Mouse (Mus musculus) retina, postnatal 1 day (tissue): ENCODE measurements at regions not wholly inside any gene's neighbourhood (a gene's known extent, or its start where the extent isn't known, plus 50 kb on each side); places are given as distances from the start of the nearest gene placed in this dataset.
"Not testable (repeated sequence)": the region's sequence is repeated elsewhere in the genome, so short reads cannot be mapped to it uniquely, and the experiment has no call there.

ENCODE experiments used
- DNase-seq: peaks from one replicate; pipeline ENCODE4 v3.0.0-alpha.2; 2012

DNA sequence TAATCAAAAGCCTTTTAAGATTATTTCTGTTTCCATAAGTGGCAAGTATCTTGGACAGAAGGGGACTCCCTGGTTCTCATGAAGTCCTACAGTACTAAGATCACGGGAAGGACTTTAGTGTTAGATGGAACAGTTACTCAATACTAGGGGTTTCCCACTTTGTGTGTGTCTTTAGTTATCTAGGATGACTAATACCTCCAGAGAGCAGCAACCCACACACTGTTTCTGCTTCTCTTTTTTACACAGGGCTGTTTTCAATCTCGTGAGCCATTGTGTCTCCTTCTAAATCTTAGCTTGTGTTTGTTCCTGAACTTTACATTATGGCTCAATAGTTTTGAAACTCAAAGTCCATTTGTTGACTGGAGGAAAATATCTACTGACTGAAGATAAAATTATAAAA is 496.5 kb upstream of the Impg1 start:
- DNase-seq: no peak

DNA sequence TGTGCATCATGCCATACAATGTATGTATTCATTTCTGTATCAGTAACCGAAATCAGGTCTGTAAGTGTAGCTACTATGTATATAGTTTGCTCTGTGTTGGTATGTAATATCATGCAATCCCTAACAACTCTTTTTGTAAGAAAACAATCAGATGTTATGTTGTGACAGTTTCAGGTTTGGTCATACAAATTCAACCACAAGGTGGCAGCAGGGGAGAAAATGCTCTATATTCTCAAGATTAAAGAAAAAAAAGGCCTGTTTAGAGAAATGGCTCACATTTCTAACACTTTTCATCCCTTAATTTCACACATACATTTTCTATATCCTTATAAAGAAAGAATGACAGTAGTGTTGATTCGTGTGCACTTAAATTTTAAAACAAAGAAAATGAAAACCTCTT is 477.7 kb upstream of the Impg1 start:
- DNase-seq: peak; percentile 26

- DNase-seq: no peak
Measured at GRCm38 (mm10) chr9:80941424-80941823, 476.1 kb upstream of the Impg1 start.

- peak; percentile 12 for DNase-seq
Measured at GRCm38 (mm10) chr9:80938238-80938637, 473.0 kb upstream of the Impg1 start.

GRCm38 (mm10) chr9:80930628-80931027 is 465.3 kb upstream of the Impg1 start:
- peak; percentile 3 for DNase-seq

DNA sequence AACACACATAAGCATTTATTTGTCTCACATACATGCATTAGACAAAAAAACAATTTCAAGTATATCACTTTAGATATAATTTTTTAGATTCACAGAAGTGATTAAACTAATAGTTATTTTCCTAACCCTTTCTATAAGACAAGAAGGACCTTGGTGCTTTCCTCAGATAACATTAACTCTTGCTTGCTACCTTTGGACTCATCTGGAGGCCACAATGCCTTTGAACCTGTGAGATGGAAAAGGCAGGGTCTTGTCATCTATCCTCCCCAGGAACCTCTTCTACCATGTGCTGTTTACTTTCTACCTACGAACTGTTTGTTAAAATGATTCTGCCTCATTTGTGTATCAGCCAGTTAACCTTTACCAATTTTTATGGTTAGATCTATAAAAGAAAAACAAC is 455.0 kb upstream of the Impg1 start:
- no peak for DNase-seq

DNA sequence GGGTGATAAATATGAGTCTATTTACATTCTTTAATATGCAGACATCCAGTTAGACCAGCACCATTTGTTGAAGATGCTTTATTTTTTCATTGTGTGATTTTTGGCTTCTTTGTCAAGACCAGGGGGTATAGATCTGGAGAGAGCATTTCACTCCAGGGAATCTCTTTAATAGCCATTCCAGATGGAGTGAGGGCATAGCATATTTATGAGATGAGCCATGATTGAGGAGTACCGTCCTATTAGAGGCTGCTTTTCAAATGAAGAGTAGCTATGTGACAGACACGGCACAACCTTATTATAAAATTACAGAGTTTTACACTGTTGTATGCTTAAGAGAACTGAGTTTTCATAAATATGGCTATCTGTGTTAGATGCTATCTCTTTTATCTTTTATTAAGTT is 448.6 kb upstream of the Impg1 start:
- DNase-seq: no peak

- DNase-seq: no peak
Measured at GRCm38 (mm10) chr9:80912177-80912576, 446.9 kb upstream of the Impg1 start.

GRCm38 (mm10) chr9:80866807-80867206 is 401.5 kb upstream of the Impg1 start:
- DNase-seq: no peak

GRCm38 (mm10) chr9:80858998-80859397 is 393.7 kb upstream of the Impg1 start:
- no peak for DNase-seq

DNA sequence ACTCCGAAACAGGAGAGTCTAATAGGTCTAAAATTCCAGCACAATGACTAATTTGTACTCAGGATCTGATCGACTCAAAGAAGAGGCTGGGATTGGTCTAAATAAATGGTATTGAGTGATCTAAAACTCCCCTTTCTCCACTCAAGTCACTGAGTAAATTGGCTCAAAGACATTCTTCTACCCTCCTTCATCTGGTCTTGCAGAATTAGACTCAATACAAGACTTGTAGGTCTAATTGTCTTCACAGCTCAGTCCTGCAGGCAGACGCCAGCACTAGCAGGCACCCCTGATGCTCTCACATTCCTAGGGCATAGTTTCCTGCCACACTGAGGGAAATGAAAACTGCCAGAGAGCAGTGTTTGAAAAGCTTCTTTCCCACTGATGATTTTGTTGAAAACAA is 382.9 kb upstream of the Impg1 start:
- no peak for DNase-seq

DNA sequence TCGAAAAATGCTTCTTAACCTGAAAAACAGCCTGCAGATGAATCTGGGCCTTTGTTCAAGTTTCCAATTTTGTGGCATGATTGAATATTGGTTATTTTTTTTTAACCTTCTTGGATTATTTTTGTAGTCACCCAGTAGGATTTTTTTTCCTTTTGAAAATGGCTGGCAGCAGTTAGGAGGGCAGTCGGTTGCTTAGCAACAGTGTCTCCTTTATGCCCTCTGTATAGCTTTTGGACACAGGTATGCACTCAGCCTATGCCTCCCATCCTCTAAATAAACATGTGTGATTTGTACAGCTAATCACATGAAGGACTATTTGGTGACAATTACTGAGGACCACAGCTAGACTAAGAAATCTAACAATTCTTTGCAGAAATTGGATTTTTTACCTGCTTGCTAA is 367.5 kb upstream of the Impg1 start:
- no peak for DNase-seq

GRCm38 (mm10) chr9:80825346-80825745 is 360.1 kb upstream of the Impg1 start:
- peak; percentile 48 for DNase-seq

- no peak for DNase-seq
Measured at GRCm38 (mm10) chr9:80820066-80820465, 354.8 kb upstream of the Impg1 start.

DNA sequence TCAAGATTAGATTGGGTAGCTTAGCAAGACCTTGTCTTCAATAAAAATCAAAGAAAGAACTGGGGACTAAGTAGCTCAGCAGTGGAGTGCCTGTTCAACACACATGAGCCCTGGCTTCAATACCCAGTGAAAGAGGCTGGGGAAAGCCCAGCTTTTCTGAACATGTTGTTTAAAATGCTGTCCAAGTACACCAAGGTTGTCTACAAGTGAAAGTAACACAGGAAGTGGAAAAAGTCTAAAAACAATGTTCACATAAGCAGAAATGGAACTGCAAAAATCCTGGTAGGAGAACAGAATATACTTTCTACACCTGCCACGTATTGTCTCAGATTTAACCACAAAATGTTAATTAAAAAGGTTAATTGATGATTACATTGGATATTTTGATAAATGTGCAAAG is 353.8 kb upstream of the Impg1 start:
- no peak for DNase-seq

- DNase-seq: not testable (repeated sequence)
Measured at GRCm38 (mm10) chr9:80813921-80814320, 348.6 kb upstream of the Impg1 start.

GRCm38 (mm10) chr9:80791523-80791922 is 326.2 kb upstream of the Impg1 start:
- DNase-seq: no peak

- DNase-seq: peak; percentile 93
Measured at GRCm38 (mm10) chr9:80774541-80774940, 309.3 kb upstream of the Impg1 start.

DNA sequence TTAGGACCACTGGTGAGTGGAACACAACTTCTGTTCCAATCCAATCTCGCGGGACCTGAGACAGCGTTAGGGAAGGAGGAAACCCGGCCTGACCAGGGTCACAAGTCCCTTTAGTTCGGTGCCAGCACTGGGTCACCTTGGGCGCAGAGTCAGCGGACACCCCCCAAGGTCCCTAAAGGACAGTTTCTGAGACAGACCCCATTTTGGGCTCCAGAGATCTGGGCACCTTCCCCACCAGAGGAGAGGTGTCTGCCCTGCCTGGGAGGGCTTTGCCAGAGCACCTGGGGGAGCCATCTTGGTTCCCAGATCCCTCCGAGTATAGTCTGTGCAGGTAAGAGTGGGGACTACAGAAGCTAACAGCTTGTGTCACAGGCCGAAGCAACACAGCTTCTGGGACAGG is 270.5 kb upstream of the Impg1 start:
- not testable (repeated sequence) for DNase-seq

DNA sequence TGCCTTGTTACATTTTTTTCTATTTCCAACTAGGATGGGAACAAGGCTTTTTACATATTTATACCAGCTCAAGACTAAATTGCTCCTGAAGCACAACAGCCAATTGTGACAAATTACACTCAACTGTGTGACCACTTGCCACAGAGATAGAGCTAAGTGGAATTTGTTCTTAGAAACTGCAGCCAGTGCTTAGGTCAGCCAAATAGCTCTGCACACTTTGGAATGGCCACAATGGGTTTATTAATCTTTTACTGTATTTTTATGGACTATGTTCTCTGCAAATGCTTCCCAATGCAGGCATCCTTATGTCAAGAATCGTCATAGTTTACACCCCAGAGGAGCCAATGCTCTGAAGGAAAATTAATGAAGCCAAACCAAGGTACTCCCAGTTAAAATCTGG is 267.7 kb upstream of the Impg1 start:
- no peak for DNase-seq

DNA sequence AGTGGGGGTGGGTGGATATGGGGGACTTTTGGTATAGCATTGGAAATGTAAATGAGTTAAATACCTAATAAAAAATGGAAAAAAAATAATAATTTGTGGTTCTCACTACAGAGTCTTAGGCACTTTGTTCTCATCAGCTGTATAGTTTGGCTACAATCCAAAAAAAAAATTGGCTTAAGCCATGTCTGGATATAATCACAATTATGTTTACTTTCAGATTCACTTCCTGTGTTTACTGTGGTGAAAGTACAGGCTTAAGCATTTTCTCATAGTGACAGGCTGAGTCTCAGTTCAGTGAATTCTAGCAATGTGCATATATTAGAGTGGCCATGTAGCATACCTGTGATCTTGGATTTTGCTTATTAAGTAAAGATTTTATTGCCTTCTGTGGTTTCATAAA is 258.4 kb upstream of the Impg1 start:
- no peak for DNase-seq

GRCm38 (mm10) chr9:80718516-80718915 is 253.2 kb upstream of the Impg1 start:
- DNase-seq: no peak

- DNase-seq: no peak
Measured at GRCm38 (mm10) chr9:80709781-80710180, 244.5 kb upstream of the Impg1 start.

GRCm38 (mm10) chr9:80705264-80705663 is 240.0 kb upstream of the Impg1 start:
- DNase-seq: no peak

DNA sequence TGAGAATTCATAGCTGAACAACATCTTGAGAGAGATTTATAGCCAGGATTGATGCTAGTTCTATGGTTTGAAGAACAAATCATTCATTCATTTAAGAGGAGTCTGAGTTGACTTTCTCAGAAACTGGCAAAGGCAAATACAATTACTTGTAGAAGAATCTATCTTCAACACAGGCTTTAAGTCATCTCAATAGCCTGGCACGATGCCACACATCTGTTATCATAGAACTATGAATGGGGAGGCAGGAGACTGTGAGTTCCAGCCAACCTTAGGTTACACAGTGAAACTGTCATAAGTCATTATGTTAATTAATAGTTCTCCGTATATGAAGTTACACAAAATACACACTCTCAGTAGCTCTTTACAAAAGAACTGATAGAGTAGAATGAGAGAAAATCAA is 231.9 kb upstream of the Impg1 start:
- DNase-seq: peak; percentile 42

DNA sequence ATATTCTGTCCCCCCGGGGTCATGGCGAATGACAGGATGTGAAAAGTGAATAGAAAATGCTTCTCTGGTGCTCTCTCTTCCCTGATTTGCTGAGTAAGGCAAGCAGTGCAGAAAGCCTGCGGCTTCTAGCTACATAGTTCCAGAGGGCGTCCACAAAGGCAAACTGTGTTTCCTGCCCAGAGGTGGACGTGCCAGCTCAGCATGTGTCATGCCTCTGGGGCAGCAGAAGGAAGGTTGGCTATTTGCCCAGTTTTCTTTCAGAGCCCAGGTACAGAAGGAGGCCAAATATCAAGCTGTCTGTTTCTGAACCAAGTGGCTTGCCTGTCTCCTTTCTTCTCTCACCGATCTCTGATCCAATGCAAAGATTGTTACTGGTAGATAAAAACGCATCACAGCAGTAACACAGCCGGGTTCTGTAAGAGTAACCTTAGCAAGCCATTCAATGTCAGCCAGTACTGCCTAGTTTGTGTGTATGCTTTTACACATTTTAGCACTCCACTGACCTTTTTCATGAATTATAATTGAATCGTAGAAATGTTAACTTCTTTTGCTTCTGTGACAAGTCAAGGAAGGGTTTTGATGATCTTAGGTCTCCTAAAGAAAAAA is 223.3 kb upstream of the Impg1 start:
- DNase-seq: peak; percentile 65
